Mouse (Mus musculus) granulocyte monocyte progenitor cell, adult 5-6 weeks (primary cell): ENCODE measurements around the gene Rbms3. TPM values are rescaled to one million over a fixed set of nuclear protein-coding genes. Genes with fewer than 3 reads are reported as not detected.

Experiments
- ATAC-seq: replicated peaks from 2 replicates; pipeline ENCODE4 v1.8.0; 2016; ENCODE audit warnings: mild to moderate bottlenecking, moderate TSS enrichment, inconsistent platforms; ENCODE audit not compliant: poor library complexity, severe bottlenecking
- total RNA-seq, 2 experiments: library from RNA; stranded (forward) in 1 of 2; stranded (reverse) in 1 of 2; fragments of 200-712, 200-1000 nt in 1 of 2; fragments of >200 nt in 1 of 2; fragmentation: Nextera tagmentation in 1 of 2; gene quantifications; 2 replicates each; pipeline ENCODE4 v1.2.3; 2014 to 2017

Gene Rbms3
- total RNA-seq, 2 experiments from 2014 or later: not detected

DNA sequence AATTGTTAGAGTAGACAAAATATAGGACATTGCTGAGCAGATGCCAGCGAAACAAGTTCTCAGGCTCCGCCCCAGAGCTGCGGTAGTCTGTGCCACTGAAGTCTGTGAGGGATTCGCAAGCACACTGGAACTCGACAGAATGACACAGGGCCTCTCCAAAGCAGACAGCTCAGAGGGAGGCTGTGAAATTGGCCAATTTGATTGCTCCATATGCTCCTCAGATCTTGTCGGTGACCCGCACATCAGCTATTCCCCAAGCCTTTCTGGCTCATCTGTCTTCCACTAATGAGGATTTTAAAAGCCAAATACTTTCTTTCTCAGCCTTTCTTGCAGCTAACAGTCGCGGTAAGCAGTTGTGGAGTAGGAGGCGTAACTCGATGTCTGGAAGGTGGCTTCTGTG is 120.8 kb downstream of the Rbms3 start:
- ATAC-seq: no peak

DNA sequence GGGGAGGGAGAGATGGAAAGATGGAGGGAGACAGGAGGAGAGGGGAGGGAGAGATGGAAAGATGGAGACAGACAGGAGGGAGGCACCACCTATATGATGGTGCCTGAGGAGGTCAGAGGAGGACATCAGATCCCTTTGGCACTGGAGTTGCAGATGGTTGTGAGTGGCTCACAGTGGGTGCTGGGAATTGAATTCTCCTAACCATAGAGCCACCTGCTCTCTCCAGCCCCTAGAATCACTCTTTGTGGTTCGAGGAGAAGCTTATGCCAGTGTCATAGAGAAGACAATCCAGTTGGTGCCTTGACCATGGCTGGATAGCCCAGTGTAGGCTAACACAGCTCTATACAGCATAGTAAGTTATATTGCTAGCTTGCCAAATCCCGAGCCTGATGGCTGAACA is 137.8 kb downstream of the Rbms3 start:
- no peak for ATAC-seq

DNA sequence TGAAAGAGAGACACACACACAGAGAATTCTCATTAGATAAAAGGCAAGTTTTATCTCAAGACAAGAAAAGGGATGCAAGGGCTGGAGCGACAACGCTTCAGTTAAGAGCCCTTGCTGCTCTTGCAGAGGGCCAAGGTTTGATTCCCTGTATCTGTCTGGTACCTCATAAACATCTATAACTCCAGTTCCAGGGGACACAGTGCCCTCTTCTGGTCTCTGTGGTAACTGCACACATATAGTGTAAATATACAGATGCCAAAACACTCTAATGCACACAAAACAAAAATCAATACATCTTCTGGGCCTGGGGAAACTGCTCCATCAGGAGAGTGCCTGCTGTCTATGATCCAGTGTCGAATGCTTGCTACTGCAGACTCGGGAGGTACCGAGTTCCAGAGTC is 145.3 kb downstream of the Rbms3 start:
- no peak for ATAC-seq

DNA sequence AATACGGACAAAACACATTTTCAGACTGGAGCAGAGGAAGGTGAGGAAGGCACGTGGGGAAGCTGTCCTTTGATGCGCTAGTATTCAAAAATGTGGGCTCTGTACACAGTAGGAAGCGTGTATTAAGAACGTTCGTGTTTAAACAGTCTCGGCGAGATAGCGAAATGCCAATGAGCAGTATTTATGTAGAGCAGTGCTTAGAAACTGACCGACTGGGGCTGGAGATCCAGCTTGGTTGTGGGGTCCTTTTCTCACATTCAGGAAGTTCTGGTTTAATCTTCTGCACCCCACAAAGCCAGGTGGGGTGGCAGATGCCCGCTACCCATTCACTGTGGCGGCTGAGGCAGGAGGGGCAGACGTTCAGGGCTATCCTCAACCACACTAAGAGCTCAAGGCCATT is 153.0 kb downstream of the Rbms3 start:
- no peak for ATAC-seq

DNA sequence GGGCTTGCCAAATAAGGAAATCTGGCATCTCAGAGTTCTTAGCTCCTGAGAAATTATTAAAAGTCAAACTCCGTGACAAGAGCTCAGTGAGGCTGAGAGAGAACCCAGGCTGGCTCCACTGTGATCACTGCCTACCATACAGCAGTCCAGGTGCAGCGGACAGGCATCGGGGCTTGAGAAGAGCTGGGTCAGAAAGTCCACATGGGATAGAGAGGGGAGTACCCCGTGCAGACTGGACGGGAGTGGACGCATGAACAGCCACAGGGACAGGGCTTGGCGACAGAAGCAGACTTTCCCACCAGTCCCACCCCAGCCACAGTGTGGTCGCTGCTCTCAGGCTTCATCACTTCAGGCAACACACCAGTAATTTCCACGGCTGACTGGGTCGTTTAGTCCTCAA is 176.9 kb downstream of the Rbms3 start:
- ATAC-seq: no peak

DNA sequence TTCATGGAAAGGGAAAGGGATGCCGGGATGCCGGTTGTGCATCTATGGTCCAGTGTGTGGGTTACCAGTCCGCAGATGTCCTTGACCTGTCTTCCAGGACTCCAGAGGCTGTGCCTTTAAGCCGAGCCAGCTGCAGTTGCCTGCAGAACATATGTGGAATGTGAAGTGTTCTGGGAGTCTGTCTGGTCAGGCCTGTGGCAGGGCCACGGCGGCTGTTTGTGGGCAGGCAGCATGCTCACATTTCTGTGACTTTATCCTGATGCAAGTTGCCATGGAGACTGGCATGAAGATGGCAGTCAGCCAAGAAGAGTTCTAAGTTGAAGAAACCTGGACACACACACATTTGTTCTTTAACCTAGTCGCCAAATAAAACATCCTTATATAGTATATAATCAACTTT is 187.1 kb downstream of the Rbms3 start:
- no peak for ATAC-seq

DNA sequence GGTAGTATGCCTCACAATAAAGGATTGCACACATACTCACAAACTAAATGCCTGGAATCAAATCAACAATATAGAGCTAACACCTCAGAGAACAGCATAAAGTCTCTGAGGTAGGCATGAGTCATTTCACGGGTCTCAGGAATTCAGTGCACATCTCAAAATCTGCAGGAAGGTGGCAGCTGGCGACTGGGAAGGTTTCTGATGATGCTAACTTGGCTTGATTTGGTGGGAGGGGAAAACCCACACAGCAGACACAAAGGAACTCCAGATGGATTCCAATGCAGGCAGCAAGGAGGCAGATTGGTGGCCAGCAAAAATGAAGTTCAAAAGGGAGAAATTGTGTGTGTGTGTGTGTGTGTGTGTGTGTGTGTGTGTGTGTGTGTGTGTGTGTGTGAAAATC is 193.9 kb downstream of the Rbms3 start:
- ATAC-seq: no peak

DNA sequence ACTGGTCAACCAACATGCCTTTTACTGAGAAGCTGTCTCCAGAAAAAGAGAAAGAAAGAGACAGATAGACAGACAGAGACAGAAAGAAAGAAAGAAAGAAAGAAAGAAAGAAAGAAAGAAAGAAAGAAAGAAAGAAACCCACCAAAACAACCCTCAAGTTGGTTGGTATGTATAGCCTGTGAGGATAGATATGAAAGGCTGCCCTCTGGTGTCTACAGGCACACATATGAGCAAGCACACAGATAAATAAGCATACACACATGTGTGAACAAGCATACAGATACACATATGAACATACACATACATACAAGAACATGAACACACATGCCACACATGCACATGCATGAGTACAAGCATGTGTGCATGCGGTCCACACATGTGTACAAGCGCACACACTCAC is 199.0 kb downstream of the Rbms3 start:
- no peak for ATAC-seq

DNA sequence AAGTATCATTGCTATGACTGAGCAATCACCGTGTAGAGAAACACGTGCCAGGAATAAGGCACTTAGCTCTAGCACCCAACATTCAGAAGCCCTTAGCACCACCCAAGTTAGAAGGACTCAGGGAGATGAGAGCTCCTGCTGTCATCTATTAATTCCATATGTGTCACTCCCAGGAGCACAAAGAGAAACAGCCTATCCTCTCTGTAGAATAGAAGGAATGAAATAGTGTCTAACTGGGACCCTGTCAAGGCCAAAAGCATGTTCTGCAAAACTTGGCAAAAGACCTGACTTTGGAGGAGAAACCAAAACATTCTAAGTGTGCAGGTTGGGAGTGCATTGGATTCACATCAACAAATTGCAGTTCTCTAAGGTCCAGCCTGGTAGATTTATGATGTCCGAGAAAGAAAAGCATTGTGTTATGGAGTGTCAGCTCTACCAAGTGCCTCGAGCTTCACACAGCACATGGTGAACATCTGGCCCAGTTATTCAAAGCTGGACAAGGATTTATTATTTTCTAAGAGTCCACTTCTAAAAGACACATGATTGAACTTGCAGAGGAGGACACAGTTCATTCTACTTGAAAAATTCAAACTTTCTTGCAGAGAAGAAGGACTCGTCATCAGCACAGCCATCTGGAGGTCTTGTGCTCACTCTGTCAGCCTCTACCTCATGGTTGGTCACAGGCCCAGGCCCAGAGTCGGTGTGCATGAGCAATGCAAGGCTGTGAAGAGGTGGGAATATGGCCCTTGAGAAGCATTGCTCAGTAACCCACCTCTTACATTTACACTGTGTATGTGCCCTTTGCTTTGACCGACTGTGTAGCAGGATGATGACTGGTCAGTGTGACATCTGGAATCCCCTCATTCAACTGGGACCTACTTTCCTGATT is 200.3 kb downstream of the Rbms3 start:
- no peak for ATAC-seq

DNA sequence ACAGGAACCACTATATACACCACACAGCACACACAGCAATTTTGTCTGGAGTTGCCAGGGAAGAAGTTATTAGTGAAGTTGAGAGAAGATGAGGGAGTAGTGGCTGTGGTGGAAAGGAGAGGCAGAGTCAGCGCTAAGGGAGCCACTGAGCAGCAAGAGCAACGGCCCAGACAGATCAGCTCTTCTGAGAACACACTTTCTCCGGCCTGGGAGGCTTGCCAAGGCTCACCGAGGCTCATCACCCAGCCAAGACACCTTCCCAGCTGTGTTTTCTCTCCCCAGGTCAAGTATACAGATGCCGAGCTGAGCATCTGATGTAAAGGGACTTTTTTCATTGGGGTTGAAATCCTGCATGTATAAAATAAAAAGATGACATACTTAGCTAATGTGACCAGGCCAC is 206.5 kb downstream of the Rbms3 start:
- no peak for ATAC-seq

DNA sequence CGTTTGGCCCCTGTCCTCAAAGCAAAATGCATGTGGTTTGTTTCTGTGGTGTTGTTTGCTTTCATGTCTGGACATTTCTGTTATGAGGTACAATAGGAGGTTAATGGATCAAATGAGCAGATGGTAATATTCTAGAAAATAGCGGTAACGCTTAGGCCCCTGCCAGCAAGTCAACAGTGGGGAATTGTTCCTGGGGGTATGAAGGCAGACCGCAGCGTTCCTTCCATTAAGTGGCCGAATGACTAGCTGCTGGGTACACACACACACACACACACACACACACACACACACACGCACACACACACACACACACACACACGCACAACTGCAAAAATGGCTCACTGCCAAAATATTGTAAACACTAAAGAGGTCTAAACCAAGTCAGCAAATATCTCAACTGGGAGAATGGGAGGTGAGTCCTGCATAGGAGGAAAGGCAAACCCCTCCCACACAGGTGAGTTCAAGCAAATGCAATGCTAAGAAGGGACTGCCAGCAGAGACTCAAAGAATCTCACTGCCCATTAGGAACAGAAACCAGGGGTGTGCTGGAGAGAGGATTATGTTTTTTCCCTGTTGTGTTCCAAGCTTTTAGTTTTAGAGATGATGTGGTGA is 209.7 kb downstream of the Rbms3 start:
- ATAC-seq: no peak

DNA sequence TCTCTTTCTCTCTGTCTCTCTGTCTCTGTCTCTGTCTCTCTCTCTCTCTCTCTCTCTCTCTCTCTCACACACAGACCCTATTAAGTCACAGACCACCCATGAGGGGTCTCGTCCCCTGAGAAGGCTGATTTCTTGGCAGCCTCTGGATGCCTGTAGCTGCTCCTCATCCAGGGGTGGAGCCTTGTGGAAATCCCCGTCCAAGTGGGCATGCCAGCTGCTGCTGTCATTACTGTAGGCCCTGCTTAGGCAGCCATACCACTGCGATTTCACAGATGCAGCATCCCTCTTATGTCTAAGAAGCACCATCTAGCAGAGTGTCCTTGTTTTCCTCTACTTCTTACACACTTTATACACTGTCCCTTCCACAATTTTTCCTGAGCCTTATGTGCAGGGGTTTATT is 216.5 kb downstream of the Rbms3 start:
- no peak for ATAC-seq

DNA sequence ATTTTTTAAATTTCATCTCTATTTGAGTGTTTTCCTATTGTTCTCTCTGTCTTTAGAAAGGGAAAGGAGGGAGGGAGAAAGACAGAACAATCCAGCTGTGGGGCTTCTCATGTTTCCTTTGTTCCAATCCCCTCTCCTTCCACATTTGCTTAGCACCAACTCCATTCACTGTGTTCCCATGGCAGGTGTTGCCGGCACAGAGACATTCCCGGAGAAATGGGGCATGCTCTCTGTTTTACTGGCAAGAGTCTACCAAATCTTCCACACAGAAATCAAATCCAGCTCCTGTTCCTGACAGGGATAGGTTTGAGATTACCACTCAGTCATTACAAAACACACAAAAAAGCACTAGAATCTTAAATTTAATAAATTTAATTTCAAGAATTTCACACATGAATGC is 217.1 kb downstream of the Rbms3 start:
- no peak for ATAC-seq

DNA sequence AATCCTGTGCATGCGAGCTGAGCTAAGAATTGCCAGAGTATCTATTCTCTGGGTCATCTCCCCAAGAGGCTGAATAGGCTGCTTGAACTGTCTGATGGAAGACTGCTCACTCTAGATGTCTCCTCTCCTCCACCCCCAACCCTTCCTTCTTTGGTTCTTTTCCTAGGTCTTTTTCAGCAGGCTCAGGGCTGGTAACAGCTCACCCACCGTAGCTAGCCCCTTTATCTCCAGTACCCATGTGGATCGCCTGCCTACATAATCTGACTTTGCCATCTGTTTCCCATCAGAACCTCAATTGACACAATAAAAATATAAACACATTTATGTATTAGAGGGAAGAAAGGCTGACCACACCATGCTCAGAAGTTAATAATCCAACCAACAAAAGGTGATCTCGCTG is 225.1 kb downstream of the Rbms3 start:
- ATAC-seq: no peak

DNA sequence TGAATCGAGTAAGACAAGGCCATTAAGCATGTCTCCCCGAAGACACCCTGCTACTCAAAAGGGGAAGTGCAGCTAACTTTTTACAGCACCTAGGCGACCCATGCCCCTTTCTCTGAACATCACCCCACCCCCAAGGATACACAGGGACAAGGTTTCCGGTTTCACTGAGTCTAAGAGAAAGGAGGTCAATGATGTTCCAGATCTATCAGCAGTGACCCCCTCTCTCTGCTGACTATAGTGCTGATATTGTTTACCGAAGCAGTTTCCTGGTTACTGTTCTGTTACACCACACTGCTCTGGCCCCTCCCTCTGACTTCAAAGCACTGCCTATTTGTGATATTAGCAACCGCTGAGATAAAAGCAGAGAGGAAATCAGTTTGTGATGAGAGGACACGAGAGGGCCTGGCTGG is 229.4 kb downstream of the Rbms3 start:
- peak; percentile 74 for ATAC-seq

DNA sequence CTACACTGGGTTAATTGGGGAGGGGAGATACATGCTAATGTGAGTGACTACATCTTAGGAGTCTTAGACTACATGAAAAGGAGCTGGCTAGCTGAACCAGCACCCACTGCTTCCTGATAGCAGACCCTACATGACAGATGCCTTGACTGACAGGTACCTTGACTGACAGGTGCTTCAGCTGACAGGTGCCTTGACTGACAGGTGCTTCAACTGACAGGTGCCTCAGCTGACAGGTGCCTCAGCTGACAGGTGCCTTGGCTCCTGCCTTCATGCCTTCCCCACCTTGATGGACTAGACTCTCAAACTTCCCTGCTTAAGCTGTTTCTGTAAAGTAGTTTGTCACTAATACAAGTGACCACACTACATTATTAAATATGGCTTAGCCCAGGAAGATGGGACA is 232.6 kb downstream of the Rbms3 start:
- ATAC-seq: no peak

DNA sequence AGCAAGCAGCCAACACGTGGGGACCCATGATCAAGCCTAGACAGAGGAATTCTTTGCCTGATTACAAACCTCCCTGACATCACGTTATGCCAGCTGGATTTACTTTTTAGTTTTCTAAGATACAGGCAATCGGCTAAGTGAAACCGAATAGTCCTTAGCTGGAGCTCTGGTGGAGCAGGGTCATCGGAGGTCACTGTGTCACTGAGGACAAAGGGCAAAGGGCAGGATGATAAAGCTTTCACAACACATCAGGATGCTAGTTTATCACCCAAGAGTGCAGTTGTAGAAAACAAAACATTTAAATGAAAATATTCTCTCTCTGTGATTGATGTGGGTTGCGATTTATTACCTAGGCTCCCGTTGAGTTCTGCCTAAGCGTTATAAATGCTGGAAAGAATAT is 233.1 kb downstream of the Rbms3 start:
- ATAC-seq: no peak

DNA sequence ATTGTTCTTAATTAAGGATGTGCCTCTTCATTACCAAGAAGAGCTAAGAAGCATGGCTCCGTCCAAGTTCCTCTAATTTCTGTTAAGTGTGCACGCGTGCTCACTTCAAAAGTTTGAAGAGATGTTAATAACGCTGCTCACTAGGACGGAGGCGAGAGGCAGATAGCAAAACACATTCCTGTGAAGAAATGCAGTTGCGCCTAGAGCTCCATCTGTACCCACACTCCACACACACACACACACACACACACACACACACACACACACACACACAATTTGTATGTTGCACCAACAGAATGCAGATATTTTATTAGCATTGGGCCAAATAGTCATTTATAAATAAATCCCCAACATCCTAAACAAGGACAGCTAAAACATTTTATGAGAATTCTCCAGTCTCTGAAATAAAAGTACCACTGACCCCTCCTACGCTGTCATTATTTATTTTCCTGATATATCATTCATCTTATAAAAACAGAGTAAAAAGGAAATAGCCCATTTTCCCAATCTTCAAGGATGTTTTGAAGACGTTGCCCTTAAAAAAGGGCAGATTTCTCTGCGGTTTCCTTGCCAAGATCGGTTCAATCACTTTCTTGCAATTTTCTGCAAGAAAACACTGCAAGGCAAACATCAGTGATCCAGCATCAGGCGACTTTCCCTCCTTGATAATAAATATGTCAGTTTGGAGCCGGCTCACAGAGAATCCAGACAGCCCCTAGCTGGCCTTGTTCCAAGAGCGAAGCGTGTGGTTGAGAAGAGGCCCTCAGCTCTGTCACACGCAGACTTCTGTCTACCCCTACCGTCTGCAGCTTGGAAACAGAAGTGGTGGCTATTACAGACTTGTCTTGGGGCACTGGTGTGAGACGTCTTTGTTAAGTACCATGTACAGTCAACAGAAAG is 235.8 kb downstream of the Rbms3 start:
- no peak for ATAC-seq

DNA sequence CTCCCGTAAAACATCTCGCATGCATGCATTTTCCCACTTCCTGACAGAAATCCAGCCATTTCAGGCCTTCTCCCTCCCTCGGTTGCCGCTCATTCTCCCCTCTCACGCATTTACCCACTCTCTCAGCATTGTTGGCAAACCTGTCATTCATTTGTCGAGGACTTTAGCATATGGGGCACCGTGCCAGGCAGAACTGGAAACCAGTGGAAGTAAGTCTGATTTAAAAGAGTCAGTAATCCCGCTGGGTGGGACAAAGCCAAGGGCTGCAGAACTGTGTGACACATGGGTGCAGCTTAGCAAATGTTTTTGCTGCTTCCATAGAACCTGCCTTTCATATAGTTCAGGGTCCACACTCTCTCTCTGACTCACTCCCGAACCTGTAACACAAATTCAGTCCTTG is 241.7 kb downstream of the Rbms3 start:
- ATAC-seq: no peak

DNA sequence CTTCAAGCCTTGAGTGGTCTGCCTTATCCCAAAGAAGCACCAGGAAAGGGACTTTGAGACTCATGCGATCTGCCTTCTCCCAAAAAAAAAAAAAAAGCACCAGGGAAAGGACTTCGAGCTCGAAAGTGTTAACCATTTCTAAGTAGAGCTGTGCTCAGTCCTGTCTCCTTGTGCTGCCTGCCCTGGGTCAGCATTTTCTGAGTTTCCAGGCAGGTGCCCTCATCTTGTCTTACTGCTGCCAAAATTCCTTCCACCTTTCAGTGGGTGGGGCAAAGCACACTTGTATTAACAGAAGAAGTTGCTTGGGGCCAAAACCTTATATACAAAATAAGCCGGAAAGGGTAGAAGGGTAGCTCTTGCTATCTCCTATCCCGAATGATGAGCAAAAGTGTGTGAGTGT is 248.8 kb downstream of the Rbms3 start:
- ATAC-seq: no peak

DNA sequence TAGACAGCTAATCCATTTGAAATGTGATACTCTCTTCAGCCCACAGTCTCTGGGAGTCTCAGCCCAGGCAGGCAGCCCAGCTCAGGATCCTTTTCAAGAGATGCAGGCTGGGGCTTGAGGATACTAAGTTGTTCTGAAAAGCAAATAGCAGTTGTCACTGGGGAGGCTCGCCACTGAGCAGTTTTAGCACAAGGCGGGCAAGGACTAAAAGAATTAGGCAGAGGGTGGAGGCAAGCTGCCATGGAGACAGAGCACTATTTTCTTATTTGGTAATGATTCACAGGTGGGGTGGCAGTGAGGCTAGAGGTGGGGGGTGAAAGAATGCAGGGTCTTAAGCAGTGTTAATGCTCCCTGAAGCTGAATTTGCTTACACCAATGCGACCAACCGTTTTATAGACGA is 249.6 kb downstream of the Rbms3 start:
- ATAC-seq: no peak
